Mouse (Mus musculus): ENCODE data around the gene Bloc1s3.
A peak's percentile ranks its signal among the peaks of the same experiment; 100 is the strongest.

DNA sequence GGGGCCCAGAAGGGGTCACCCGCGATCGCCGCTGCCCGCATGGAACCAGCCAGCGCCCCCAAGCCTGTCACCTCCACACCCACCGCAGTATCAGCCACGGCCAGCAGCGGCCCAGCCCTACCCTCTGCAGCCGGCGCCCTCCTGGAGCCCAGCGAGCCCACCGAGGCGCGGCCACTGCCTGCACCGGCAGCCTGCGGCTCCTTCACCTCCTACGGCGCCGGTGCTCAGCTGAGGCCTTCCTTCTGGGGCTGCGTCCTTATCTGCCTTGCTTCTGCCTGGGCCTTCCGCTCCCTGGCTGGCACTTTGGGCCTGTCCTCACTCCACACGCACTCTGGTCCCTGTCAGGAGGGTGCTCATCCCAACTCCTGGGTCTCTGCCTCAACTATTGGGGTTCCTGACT, 11.9 kb upstream of the Bloc1s3 start:
- no peak for TF ChIP-seq CTCF (IDR thresholded peaks at IDR 0.05 in 2 of 3, conservative IDR thresholded peaks at IDR 0.05 in 1 of 3; ENCODE audit: control insufficient read depth in 1 of 3, insufficient read depth in 1 of 3, low read depth in 2 of 3, low read length in 3 of 3, poor library complexity in 1 of 3, severe bottlenecking in 1 of 3)
- no peak for TF ChIP-seq EP300 (IDR thresholded peaks at IDR 0.05; ENCODE audit: low read depth in 1 of 2, low read length in 2 of 2)
- 0 out of 2 replicates have a peak, but pooled peaks have one; percentile 26 for TF ChIP-seq NELFE (IDR thresholded peaks at IDR 0.05; ENCODE audit: low read depth, low read length)
- no peak for TF ChIP-seq RCOR1 (IDR thresholded peaks at IDR 0.05; ENCODE audit: low read depth, low read length)
